Mouse (Mus musculus) heart, embryonic 14.5 days (tissue): Measurements from ENCODE around the gene Chst11. TPM values are rescaled to one million over a fixed set of nuclear protein-coding genes. Genes with fewer than 3 reads are reported as not detected.

ENCODE experiments used
- ATAC-seq: fragments of 200-750 bp; cut with Nextera tagmentation; 2 replicates; pipeline ENCODE4 v1.8.0; 2017; ENCODE audit warnings: low read depth, moderate TSS enrichment; ENCODE audit not compliant: insufficient number of reproducible peaks, insufficient read depth, low FRiP score
- H3K27ac ChIP-seq, 2 experiments: fragments of 200-500 bp in 1 of 2; fragments of 300-500 bp in 1 of 2; sonication (generic) in 1 of 2; replicated peaks in 1 of 2; 2 replicates each; pipeline ENCODE4 v1.5.1; 2012 to 2014; ENCODE audit warnings: low read depth in 2 of 2, low read length in 2 of 2, control low read depth in 1 of 2, mild to moderate bottlenecking in 1 of 2, mixed read lengths in 1 of 2; ENCODE audit not compliant: control insufficient read depth in 1 of 2, insufficient read depth in 1 of 2
- H3K27me3 ChIP-seq: fragments of 300-500 bp; sonication (generic); 2 replicates; pipeline ENCODE4 v1.6.1; 2014; ENCODE audit warnings: mild to moderate bottlenecking, low read length, control low read depth; ENCODE audit not compliant: control insufficient read depth, insufficient read depth
- H3K36me3 ChIP-seq: fragments of 300-500 bp; sonication (generic); 2 replicates; pipeline ENCODE4 v1.6.1; 2014; ENCODE audit warnings: mild to moderate bottlenecking, control low read depth, low read length, mixed read lengths; ENCODE audit not compliant: control insufficient read depth, insufficient read depth
- H3K4me1 ChIP-seq, 2 experiments: fragments of 200-500 bp in 1 of 2; fragments of 300-500 bp in 1 of 2; sonication (generic) in 1 of 2; 2 replicates each; pipeline ENCODE4 v1.6.1; 2012 to 2014; ENCODE audit warnings: low read length in 2 of 2, control low read depth in 1 of 2, mixed read lengths in 1 of 2; ENCODE audit not compliant: control insufficient read depth in 2 of 2, insufficient read depth in 2 of 2
- H3K4me2 ChIP-seq: fragments of 300-500 bp; sonication (generic); 2 replicates; pipeline ENCODE4 v1.6.1; 2014; ENCODE audit warnings: mild to moderate bottlenecking, low read length
- H3K4me3 ChIP-seq, 2 experiments: fragments of 200-500 bp in 1 of 2; fragments of 300-500 bp in 1 of 2; sonication (generic) in 1 of 2; 2 replicates each; pipeline ENCODE4 v1.5.1; 2012 to 2014; ENCODE audit warnings: low read length in 2 of 2, mild to moderate bottlenecking in 2 of 2, control low read depth in 1 of 2, low read depth in 1 of 2, moderate library complexity in 1 of 2; ENCODE audit not compliant: control insufficient read depth in 1 of 2, insufficient read depth in 1 of 2
- H3K9ac ChIP-seq: fragments of 300-500 bp; sonication (generic); 2 replicates; pipeline ENCODE4 v1.6.1; 2014; ENCODE audit warnings: mild to moderate bottlenecking, low read length
- H3K9me3 ChIP-seq: fragments of 300-500 bp; sonication (generic); 2 replicates; pipeline ENCODE4 v1.6.1; 2016; ENCODE audit warnings: low read length, control low read depth; ENCODE audit not compliant: control insufficient read depth
- WGBS: fragments of 180-500 bp; shearing (Covaris S2); extraction: QIAGEN DNeasy Blood & Tissue Kit; methylation state at CpG from one replicate; pipeline ENCODE4 v1.1.7; 2014; 5-methylcytosine and 5-hydroxymethylcytosine counted together
- polyA plus RNA-seq: library from polyadenylated mRNA; unstranded; fragments of >200 nt; fragmentation: Nextera tagmentation; extraction: Ambion mirVana; gene quantifications from 2 replicates; pipeline ENCODE4 v1.2.1, GENCODE M21; 2014

Chst11 gene
- polyA plus RNA-seq, 1 experiment from 2014 or later: 3.3 TPM

DNA sequence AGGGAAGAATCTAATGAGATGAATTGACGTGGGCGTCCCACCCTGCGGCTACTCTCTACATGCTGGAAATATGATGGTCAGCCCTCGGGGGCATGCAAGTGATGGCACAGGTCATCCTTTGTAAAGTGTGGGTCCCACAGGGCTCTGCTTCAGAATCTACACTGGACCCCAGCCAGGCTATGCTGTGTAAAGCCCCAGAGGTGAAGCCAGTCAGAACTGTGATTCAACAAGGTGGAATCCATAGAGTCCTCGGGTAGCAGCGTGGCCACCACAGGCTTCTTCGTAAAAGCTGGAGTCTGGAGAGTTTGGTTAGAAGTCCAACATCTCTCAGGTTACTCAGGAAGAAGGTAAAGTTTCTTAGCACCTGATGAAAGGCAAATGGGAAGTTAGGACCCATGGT is 154.0 kb downstream of the Chst11 start:
- Histone ChIP-seq H3K4me3 (no peak overlapping the region), H3K27ac (no peak overlapping the region), H3K9me3 (no peaks in the 10 kb centered on the region), H3K27me3 (no peaks in the 10 kb centered on the region), H3K36me3 (no peaks in the 10 kb centered on the region), H3K4me1 (peaks cover 5 to 14% of the 10 kb centered on the region in 2 experiments; a peak in 3 of 4 replicates), H3K9ac (no peak overlapping the region), H3K4me2 (no peak overlapping the region)
- no peak for ATAC-seq
- 94% methylated on average over 7 of the region's 7 CpGs for WGBS

DNA sequence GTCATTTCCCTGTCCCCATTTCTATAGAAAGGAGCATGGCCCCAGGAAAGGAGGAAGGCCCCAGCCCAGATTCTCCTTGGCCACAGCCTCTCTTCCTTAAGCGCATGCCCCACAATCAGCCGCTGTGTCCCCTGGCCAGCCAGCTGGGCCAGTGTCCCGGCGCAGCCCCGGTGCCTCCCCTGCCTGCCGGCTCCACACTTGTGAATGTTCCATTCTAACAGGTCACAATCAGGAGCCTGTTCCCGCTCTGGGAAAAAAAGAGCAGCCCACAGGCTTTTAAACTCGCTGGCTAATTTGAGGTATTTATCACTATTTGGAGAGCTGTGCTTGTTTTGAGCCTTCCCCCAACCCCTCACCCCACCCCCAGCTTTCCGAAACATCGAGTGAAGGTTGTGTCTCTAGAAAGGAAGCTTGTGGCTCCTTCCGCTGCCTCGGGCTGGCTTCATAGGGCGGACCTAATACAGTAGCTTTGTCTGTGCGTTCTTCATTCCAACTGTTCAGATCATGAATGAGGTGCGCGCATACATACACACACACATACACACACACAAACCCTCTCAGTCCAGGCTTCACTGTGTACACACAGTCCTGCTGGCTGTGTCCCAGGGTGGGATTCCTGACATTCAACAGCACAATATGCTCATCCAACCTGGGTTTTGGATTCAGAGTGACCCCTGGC is 155.1 kb downstream of the Chst11 start:
- Histone ChIP-seq H3K36me3 (no peaks in the 10 kb centered on the region), H3K27me3 (no peaks in the 10 kb centered on the region), H3K9me3 (no peaks in the 10 kb centered on the region), H3K27ac (0 out of 4 replicates have a peak overlapping the region, but pooled peaks of 1 of the 2 experiments have one; percentile 19), H3K4me3 (no peak overlapping the region), H3K4me2 (no peak overlapping the region), H3K4me1 (peaks cover 5 to 14% of the 10 kb centered on the region in 2 experiments; a peak in 3 of 4 replicates), H3K9ac (no peak overlapping the region)
- WGBS: 55% methylated on average over 16 of the region's 16 CpGs
- no peak for ATAC-seq

DNA sequence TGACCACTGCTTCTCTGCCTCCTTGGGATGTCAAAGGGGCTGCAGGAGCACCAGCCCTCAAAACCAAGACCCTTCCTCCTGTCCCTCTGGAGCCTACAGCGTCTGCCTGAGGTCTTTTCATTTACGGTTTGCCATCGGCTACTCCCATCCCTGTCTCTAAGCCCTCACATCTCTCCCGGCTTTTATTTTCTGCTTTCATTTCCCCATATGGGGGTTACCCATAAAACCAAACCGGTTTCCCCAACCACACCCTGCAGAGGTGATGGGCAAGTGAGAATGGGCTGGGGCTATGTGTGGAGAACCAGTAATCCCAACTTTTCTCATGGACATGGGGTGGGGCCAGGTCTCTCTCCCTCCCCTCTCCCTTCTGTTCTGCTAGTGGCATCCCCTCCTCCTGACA is 156.1 kb downstream of the Chst11 start:
- WGBS: 79% methylated on average over 5 of the region's 5 CpGs
- Histone ChIP-seq H3K36me3 (no peaks in the 10 kb centered on the region), H3K27me3 (no peaks in the 10 kb centered on the region), H3K4me3 (no peak overlapping the region), H3K9me3 (no peaks in the 10 kb centered on the region), H3K27ac (no peak overlapping the region), H3K9ac (no peak overlapping the region), H3K4me1 (peaks cover 5 to 14% of the 10 kb centered on the region in 2 experiments; a peak in 3 of 4 replicates), H3K4me2 (no peak overlapping the region)
- no peak for ATAC-seq

DNA sequence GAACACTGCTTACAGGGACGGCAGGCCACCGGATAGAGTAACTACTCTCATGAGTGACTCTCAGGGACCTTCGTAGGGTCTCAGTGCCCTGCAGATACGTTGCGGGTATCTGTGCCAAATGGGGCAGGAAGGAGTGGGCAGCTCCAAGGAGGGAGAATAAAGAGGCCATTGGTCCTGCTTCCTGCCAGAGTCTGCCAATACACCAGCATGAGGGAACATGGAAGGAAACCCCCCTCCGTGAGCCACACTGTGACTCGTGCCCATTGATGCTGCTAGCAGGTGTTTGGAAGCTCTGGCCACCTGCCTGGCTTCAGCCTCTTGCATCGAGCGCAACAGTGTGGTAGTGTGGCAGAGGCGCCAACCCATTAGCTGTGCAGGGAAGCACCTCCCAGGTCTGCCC is 157.8 kb downstream of the Chst11 start:
- ATAC-seq: no peak

DNA sequence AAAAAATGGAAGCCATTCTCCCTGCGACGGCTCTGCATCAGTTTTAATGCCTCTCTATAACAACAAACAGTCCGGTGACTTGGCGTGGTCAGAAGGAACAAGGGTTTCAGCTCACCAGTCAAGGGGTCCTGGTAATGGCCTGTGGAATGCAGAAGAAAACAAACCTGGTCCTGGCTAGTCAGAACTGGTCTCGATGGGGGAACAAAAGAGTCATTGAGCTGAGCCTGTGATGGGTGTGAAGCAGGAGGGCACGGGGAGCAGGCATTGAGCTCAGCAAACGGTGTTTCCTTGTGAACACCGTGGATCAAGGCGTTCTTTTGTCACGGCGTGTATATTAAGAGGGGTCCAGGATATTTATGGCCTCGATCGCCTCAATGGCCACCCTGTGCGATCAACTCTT is 160.5 kb downstream of the Chst11 start:
- no peak overlapping the region for H3K4me2 ChIP-seq
- H3K9ac ChIP-seq: no peak overlapping the region
- H3K36me3 ChIP-seq: no peaks in the 10 kb centered on the region
- no peak overlapping the region for H3K27ac ChIP-seq
- H3K9me3 ChIP-seq: no peaks in the 10 kb centered on the region
- WGBS: 82% methylated on average over 14 of the region's 14 CpGs
- no peaks in the 10 kb centered on the region for H3K27me3 ChIP-seq
- H3K4me1 ChIP-seq: peaks cover 5 to 8% of the 10 kb centered on the region in 2 experiments
- ATAC-seq: no peak
- no peak overlapping the region for H3K4me3 ChIP-seq

More for the DNA sequence above, 157.8 kb downstream of the Chst11 start:
- no peak overlapping the region for H3K9ac ChIP-seq
- 87% methylated on average over 10 of the region's 10 CpGs for WGBS
- no peaks in the 10 kb centered on the region for H3K36me3 ChIP-seq
- H3K4me3 ChIP-seq: no peak overlapping the region
- H3K4me1 ChIP-seq: peaks cover 5 to 14% of the 10 kb centered on the region in 2 experiments; a peak in 3 of 4 replicates
- H3K27ac ChIP-seq: no peak overlapping the region
- H3K27me3 ChIP-seq: no peaks in the 10 kb centered on the region
- H3K9me3 ChIP-seq: no peaks in the 10 kb centered on the region
- H3K4me2 ChIP-seq: no peak overlapping the region

DNA sequence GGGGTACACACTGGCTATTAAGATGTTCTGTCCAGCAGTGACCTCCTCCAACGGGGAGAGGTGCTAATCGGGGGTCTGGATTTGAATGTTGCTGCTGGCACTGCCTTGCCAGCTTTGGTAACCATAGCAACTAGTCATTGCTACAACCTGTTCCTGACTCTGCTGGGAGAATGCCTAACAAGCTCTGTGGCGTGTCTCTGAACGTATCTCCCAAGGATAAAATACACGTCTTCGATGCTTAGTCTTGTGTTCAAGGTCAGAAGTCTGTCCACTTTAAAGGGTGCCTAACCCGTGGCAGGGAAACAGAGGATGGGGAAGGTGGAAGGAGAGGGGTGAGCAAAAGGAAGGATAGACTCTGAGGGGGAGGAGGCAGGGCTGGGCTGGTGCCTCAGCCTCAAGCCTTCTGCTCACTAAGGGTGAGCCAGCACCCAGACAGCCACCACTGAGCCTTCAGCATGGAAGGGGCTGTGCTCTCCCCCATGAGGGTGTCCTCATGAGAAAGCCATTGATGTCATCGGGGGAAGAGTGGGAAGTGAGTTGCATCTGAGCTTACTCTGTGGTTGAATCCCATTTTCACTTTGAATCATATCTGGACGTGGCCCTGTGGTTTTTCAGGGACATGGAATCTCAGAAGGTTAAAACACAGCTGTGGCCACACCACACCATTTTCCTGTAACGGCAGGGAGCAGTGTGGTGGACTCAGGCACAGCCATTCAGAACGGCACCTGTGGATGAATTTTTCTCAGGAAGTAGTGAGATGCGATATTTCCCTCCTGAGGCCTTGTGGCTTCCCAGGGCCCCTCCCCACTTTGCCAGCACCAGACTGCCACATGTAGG is 164.3 kb downstream of the Chst11 start:
- H3K36me3 ChIP-seq: no peaks in the 10 kb centered on the region
- H3K4me2 ChIP-seq: no peak overlapping the region
- no peaks in the 10 kb centered on the region for H3K27me3 ChIP-seq
- 78% methylated on average over 12 of the region's 12 CpGs for WGBS
- H3K9me3 ChIP-seq: no peaks in the 10 kb centered on the region
- no peak overlapping the region for H3K27ac ChIP-seq
- H3K4me1 ChIP-seq: peaks cover 19 to 35% of the 10 kb centered on the region in 2 experiments
- no peak overlapping the region for H3K9ac ChIP-seq
- no peak for ATAC-seq
- no peak overlapping the region for H3K4me3 ChIP-seq

DNA sequence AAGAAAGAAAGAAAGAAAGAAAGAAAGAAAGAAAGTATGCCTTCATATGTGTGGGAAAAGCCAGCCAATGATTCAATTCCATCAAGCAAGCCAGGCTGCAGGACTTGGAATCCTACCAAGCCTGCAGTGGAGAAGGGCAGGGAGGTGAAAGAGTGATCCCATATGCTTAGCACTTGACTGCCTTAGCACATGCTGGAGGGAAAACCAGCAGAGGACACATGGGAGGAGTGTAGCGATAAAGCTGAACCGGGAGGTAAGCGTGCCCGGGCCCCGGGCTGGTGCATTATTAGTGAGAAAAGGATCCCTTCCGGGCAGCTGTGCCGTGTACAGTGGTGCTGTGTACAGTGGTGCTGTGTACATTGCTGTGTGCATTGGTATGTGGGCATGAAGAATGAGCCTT is 165.3 kb downstream of the Chst11 start:
- Histone ChIP-seq H3K4me1 (peaks cover 19 to 35% of the 10 kb centered on the region in 2 experiments), H3K4me2 (no peak overlapping the region), H3K27me3 (no peaks in the 10 kb centered on the region), H3K9ac (no peak overlapping the region), H3K4me3 (no peak overlapping the region), H3K9me3 (no peaks in the 10 kb centered on the region), H3K36me3 (no peaks in the 10 kb centered on the region), H3K27ac (0 out of 4 replicates have a peak overlapping the region, but pooled peaks of 1 of the 2 experiments have one; percentile 41)
- WGBS: 54% methylated on average over 7 of the region's 7 CpGs
- ATAC-seq: peak; percentile 44; the same call in 1 of the 2 replicates
